Mouse (Mus musculus) intestine, embryonic 16.5 days (tissue): ENCODE results near the gene Csrp3. TPM values are rescaled to one million over a fixed set of nuclear protein-coding genes. Genes with fewer than 3 reads are reported as not detected.

Source experiments
- ATAC-seq: fragments of 200-750 bp; cut with Nextera tagmentation; 2 replicates; pipeline ENCODE4 v1.8.0; 2017; ENCODE audit warnings: moderate TSS enrichment, moderate library complexity
- H3K27ac ChIP-seq: fragments of 300-500 bp; sonication (generic); 2 replicates; pipeline ENCODE4 v1.5.1; 2014; ENCODE audit warnings: mild to moderate bottlenecking, low read length
- H3K27me3 ChIP-seq: fragments of 300-500 bp; sonication (generic); replicated peaks from 2 replicates; pipeline ENCODE4 v1.6.1; 2014; ENCODE audit warnings: low read length, control low read depth, mixed read lengths; ENCODE audit not compliant: control insufficient read depth, insufficient read depth
- H3K36me3 ChIP-seq: fragments of 300-500 bp; sonication (generic); 2 replicates; pipeline ENCODE4 v1.6.1; 2014; ENCODE audit warnings: low read length, control low read depth; ENCODE audit not compliant: control insufficient read depth, insufficient read depth
- H3K4me1 ChIP-seq: fragments of 300-500 bp; sonication (generic); 2 replicates; pipeline ENCODE4 v1.6.1; 2014; ENCODE audit warnings: low read length, control low read depth, mixed read lengths; ENCODE audit not compliant: control insufficient read depth, insufficient read depth
- H3K4me2 ChIP-seq: fragments of 300-500 bp; sonication (generic); 2 replicates; pipeline ENCODE4 v1.6.1; 2014; ENCODE audit warnings: low read depth, low read length, control low read depth
- H3K4me3 ChIP-seq: fragments of 300-500 bp; sonication (generic); 2 replicates; pipeline ENCODE4 v1.5.1; 2014; ENCODE audit warnings: mild to moderate bottlenecking, low read length
- H3K9ac ChIP-seq: fragments of 300-500 bp; sonication (generic); 2 replicates; pipeline ENCODE4 v1.6.1; 2014; ENCODE audit warnings: low read depth, low read length
- H3K9me3 ChIP-seq: fragments of 300-500 bp; sonication (generic); 2 replicates; pipeline ENCODE4 v1.6.1; 2016; ENCODE audit warnings: low read length, control low read depth; ENCODE audit not compliant: control insufficient read depth
- WGBS: fragments of 180-500 bp; shearing (Covaris S2); extraction: QIAGEN DNeasy Blood & Tissue Kit; methylation state at CpG from one replicate; pipeline ENCODE4 v1.1.7; 2014; 5-methylcytosine and 5-hydroxymethylcytosine counted together
- polyA plus RNA-seq: library from polyadenylated mRNA; unstranded; fragments of >200 nt; fragmentation: Nextera tagmentation; extraction: Ambion mirVana; gene quantifications from 2 replicates; pipeline ENCODE4 v1.2.1, GENCODE M21; 2015

Csrp3 gene
- polyA plus RNA-seq, 1 experiment from 2014 or later, result 2.1 TPM

- H3K27ac ChIP-seq, result no peak overlapping the region
- H3K9ac ChIP-seq, result no peak overlapping the region
- no peaks in the 10 kb centered on the region for H3K27me3 ChIP-seq
- H3K4me3 ChIP-seq, result no peak overlapping the region
- H3K4me1 ChIP-seq, result no peaks in the 10 kb centered on the region
- no peak overlapping the region for H3K4me2 ChIP-seq
- WGBS, result 92% methylated on average over 3 of the region's 3 CpGs
- no peak for ATAC-seq
- no peaks in the 10 kb centered on the region for H3K36me3 ChIP-seq
- H3K9me3 ChIP-seq, result no peaks in the 10 kb centered on the region
These were observed 7.6 kb upstream of the Csrp3 start for GRCm38 (mm10) chr7:48855461-48855860.

GRCm38 (mm10) chr7:48853496-48853895 lies 5.7 kb upstream of the Csrp3 start:
- Histone ChIP-seq H3K4me2 (no peak overlapping the region), H3K4me3 (no peak overlapping the region), H3K36me3 (no peaks in the 10 kb centered on the region), H3K27me3 (no peaks in the 10 kb centered on the region), H3K9me3 (no peaks in the 10 kb centered on the region), H3K9ac (no peak overlapping the region), H3K27ac (no peak overlapping the region), H3K4me1 (no peaks in the 10 kb centered on the region)
- 85% methylated on average over 13 of the region's 13 CpGs for WGBS
- ATAC-seq, result no peak

GRCm38 (mm10) chr7:48851529-48852104 lies 3.8 kb upstream of the Csrp3 start:
- no peak for ATAC-seq
- H3K9me3 ChIP-seq, result no peaks in the 10 kb centered on the region
- H3K9ac ChIP-seq, result no peak overlapping the region
- H3K27me3 ChIP-seq, result no peaks in the 10 kb centered on the region
- 81% methylated on average over 6 of the region's 6 CpGs for WGBS
- no peak overlapping the region for H3K4me3 ChIP-seq
- no peak overlapping the region for H3K4me2 ChIP-seq
- H3K36me3 ChIP-seq, result no peaks in the 10 kb centered on the region
- no peak overlapping the region for H3K27ac ChIP-seq
- no peaks in the 10 kb centered on the region for H3K4me1 ChIP-seq

GRCm38 (mm10) chr7:48846755-48847154 lies 1.1 kb downstream of the Csrp3 start:
- Histone ChIP-seq H3K27me3 (no peaks in the 10 kb centered on the region), H3K9ac (no peak overlapping the region), H3K4me1 (peaks cover 2% of the 10 kb centered on the region; the same call in 1 of the 2 replicates), H3K27ac (no peak overlapping the region), H3K4me2 (no peak overlapping the region), H3K9me3 (no peaks in the 10 kb centered on the region), H3K36me3 (no peaks in the 10 kb centered on the region), H3K4me3 (no peak overlapping the region)
- 68% methylated on average over 6 of the region's 6 CpGs for WGBS
- ATAC-seq, result no peak

DNA sequence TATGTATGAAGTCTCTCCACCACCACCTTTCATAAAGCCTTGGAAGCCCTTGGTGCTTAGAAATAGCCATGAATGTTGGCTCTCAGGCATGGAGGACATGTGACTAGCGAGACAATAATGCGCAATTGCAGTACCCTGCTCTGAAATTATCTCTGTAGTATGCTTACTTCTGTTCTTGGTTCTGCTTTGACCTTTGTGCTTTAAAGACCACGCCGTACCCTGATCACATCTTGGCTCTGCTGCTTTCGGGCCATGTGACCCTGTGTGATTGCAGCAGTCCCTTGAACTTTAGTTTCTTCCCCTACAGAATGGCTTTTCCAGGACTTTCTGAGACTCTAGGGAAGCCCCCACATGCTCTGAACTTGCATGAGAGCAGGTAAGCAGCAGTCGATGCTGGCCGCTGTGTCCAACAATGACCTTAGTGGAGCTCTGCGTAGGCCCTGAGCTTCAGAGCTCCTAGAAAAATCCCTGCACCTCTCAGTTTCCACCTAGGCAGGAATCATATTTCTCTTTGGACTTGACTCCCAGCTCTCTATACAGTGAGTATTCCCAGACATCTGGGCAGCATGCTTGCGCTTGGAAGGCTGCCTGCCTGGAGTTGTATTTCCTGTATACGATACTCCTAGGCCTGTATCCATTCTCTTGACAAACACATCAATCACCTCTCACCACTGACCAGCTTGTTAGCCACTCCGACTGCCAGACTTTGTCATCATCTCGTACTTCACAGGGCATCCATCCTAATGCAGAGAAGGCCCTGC lies 2.4 kb downstream of the Csrp3 start:
- Histone ChIP-seq H3K27ac (peak overlapping the region; percentile 60), H3K9ac (no peak overlapping the region), H3K4me3 (no peak overlapping the region), H3K4me1 (peaks cover 2% of the 10 kb centered on the region; the same call in 1 of the 2 replicates), H3K27me3 (no peaks in the 10 kb centered on the region), H3K36me3 (no peaks in the 10 kb centered on the region), H3K4me2 (no peak overlapping the region), H3K9me3 (no peaks in the 10 kb centered on the region)
- peak; percentile 93 for ATAC-seq
- 63% methylated on average over 12 of the region's 12 CpGs for WGBS

GRCm38 (mm10) chr7:48843541-48843940 lies 4.3 kb downstream of the Csrp3 start:
- Histone ChIP-seq H3K4me2 (no peak overlapping the region), H3K4me3 (no peak overlapping the region), H3K4me1 (peaks cover 2% of the 10 kb centered on the region; the same call in 1 of the 2 replicates), H3K27ac (no peak overlapping the region), H3K27me3 (no peaks in the 10 kb centered on the region), H3K36me3 (no peaks in the 10 kb centered on the region), H3K9me3 (no peaks in the 10 kb centered on the region), H3K9ac (no peak overlapping the region)
- ATAC-seq, result no peak
- 87% methylated on average over 5 of the region's 5 CpGs for WGBS

- Histone ChIP-seq H3K36me3 (no peaks in the 10 kb centered on the region), H3K4me2 (no peak overlapping the region), H3K4me1 (peaks cover 2% of the 10 kb centered on the region; the same call in 1 of the 2 replicates), H3K4me3 (no peak overlapping the region), H3K9ac (no peak overlapping the region), H3K27ac (no peak overlapping the region), H3K27me3 (no peaks in the 10 kb centered on the region), H3K9me3 (no peaks in the 10 kb centered on the region)
- ATAC-seq, result no peak
- WGBS, result 58% methylated on average over 3 of the region's 3 CpGs
These were observed 5.5 kb downstream of the Csrp3 start for GRCm38 (mm10) chr7:48842353-48842752.

- H3K9ac ChIP-seq, result no peak overlapping the region
- H3K4me1 ChIP-seq, result peaks cover 2% of the 10 kb centered on the region; the same call in 1 of the 2 replicates
- no peaks in the 10 kb centered on the region for H3K27me3 ChIP-seq
- H3K9me3 ChIP-seq, result no peaks in the 10 kb centered on the region
- no peak overlapping the region for H3K27ac ChIP-seq
- WGBS, result 62% methylated on average over 4 of the region's 4 CpGs
- H3K36me3 ChIP-seq, result no peaks in the 10 kb centered on the region
- ATAC-seq, result no peak
- no peak overlapping the region for H3K4me3 ChIP-seq
- no peak overlapping the region for H3K4me2 ChIP-seq
These were observed 6.3 kb downstream of the Csrp3 start for GRCm38 (mm10) chr7:48841538-48841937.

DNA sequence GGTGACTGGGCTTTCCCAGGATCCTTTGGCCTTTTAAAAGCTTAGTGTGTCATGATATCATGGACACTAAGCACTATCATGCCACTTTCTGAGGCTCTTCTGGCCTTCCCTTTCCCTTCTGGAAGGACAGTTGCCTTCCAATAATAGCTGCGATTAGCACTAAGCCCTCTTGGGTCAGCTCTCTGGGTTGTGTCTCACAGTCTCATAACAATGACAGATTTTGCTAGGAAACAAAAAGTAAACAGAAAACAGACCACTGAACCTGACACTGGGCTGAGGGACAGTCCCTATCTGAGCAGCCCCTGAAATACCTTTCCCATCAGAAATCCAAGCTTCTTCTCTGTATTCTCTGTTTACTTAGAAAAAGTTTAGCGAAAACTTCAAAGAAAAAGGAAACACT lies 7.3 kb downstream of the Csrp3 start:
- H3K27me3 ChIP-seq, result no peaks in the 10 kb centered on the region
- H3K4me3 ChIP-seq, result no peak overlapping the region
- no peaks in the 10 kb centered on the region for H3K9me3 ChIP-seq
- no peak overlapping the region for H3K9ac ChIP-seq
- no peak overlapping the region for H3K27ac ChIP-seq
- WGBS, result 58% methylated on average over 2 of the region's 2 CpGs
- H3K4me2 ChIP-seq, result no peak overlapping the region
- peaks cover 2% of the 10 kb centered on the region; the same call in 1 of the 2 replicates for H3K4me1 ChIP-seq
- ATAC-seq, result no peak
- H3K36me3 ChIP-seq, result no peaks in the 10 kb centered on the region
